Mouse (Mus musculus) adrenal gland, postnatal 10 days (tissue): Measurements from ENCODE around the gene B830017H08Rik. TPM values are rescaled to one million over a fixed set of nuclear protein-coding genes. Genes with fewer than 3 reads are reported as not detected.

Experiments used
- DNase-seq: peaks from one replicate; pipeline ENCODE4 v3.0.0; 2021; ENCODE audit warnings: mixed read lengths
- total RNA-seq, 2 experiments: library from RNA; stranded (reverse); gene quantifications; 2 replicates each; pipeline ENCODE4 v1.2.3; 2021

The B830017H08Rik gene
- total RNA-seq, 2 experiments from 2014 or later: not detected

DNA sequence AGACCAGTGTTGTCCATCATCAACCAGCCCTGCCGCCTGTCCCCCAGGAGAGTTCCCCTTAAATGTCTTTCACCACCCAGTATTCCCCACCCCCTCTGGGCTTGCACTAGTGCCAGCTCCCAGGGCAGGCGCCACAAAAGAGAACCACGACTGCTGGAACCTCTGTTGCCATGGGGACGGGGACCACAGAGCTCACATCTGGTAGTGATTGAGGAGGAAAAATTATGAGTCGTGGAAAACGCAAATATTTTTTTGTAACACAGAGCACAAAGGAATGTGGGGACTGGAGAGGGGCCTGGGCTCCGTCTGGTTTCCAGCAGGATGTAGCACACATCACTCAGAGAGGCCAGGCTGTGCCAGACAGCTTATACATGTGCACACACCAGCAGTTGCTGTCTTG lies 23.2 kb upstream of the B830017H08Rik start:
- DNase-seq: no peak

DNA sequence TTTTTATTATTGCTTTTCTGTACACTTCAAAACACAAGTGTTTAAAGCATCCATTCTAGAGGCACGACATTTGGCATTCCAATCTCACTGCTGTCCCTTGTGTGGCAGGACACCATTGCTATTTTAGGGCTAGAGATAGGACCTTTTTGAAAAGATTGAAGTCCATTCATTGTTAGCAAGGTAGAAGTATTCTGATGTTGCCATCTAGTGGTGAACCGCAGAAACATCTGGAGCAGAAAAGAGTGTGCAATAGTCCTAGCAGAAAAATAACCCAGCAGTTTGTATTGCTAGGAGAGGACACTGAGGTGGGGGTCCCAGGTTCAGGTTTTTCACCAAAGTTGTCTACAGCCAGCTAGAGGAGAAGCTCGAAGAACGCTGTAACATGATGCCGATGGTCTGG lies 20.8 kb upstream of the B830017H08Rik start:
- DNase-seq: peak; percentile 33

DNA sequence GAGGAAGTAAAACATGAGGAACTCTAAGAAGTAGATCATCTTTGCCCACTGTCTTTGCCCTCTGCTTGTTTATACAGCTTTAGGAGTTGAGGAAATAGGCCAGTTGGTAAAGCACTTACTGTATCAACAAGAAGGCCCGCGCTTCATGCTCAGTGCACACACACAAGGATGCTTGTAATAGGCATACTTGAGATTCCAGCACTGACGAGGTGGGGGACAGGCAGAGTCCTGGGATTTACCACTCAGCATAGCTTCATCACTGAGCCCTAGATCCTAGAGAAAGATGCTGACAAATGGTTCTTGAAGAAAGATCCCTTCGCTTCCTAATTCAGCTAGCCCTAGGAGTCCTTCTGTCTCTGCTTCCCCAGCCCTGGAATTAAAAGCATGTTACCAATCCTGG lies 19.7 kb upstream of the B830017H08Rik start:
- DNase-seq: no peak

DNA sequence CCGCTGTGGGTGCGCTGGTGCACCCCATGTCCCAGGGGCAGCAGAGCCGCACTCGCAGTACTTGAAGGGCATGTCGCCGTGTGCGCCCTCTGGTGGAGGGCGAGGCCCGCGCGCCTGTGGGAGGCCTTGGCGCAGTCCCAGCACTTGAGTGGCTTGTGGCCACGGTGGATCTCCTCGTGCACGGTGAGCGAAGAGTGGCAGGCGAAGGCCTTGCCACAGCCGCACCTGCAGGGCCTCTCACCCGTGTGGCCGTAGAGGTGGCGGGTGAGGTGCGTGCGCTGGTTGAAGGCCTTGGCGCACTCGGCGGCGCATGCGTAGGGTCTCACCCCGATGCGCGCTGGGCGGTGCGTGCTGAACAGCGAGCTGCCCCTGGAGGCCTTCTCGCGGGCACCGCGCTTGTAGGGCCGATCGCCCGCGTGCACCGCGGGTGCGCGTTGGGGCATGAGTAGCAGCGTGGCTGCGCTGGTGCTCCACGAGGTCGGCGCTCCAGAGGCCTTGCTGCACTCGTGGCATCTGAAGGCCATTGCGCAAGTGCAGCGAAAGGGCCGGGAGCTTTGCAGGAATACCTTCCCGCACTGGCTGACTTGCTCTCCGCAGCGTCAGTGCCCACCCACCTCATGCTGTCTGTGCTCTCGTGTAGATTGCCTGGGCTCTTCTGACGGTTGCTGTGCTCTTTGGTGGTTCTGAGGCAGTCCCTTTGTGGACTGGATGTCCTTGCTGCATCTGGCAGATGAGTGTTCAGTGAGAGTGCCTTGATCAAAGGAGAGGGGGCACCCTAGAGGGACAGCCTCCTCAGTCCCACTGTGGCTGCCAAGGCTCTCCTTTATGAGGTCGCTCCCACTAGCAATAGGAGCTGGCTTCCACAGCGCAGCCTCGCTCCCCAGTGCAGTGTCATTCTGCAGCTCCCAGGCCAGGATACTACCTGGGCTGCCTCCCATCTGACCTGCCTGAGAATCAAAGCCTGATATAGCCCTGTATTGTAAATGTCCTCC lies 17.2 kb upstream of the B830017H08Rik start:
- peak; percentile 77 for DNase-seq

DNA sequence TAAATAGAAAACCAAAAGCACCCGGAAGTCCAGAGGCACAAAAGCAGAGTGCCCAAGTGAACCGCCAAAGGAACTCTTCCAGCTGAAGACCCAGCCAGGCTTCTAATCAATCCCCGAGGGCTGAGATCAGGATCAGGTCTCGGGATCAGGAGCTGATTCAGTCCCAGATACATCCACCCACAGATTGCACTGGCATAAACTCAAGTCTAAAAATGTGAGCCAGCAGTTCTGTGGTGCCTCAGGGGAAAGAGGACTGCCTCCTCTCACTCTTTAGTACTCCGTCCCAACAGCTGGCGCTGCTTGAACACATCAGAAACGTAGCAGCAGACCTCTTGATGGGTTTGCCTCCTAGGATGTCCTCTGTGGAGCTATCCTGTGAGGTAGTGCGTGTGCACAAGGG lies 16.4 kb upstream of the B830017H08Rik start:
- DNase-seq: no peak

DNA sequence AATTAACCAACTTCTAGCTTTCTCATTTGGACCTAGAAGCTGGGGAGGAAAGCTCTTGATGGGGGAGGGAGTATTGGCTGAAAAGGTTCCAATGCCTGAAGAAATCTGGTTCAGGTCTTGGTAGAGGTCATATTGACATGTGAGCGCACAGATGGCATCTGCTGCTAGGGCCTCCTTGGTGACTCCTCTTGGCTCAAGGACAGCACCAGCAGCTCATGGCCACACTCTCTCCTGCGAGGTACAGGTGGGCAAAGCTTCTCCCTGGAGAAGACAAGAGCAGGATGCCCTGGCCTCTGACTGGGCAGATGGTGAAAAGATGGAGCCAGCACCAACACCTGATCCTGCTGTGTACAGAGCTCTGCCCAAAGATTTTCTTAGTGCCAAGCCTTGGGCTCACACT lies 6.4 kb upstream of the B830017H08Rik start:
- DNase-seq: no peak

DNA sequence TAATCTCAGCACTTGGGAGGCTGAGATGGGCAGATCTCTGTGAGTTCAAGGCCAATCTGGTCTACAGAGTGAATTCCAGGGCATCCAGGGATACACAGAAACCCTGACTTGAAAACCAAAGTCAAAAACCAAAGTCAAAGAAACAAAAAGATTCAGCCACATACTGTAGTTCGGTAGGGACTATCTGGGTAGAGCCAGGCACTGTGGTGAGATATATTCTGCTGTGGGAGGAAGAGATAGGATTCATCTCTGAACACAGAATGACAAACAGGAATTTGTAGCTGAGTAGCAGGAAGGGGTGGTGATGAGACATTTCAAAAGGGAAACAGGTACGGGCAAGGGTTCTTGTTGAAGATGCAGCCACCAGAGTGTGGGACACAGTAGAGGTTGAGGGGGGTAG lies 4.7 kb upstream of the B830017H08Rik start:
- no peak for DNase-seq

DNA sequence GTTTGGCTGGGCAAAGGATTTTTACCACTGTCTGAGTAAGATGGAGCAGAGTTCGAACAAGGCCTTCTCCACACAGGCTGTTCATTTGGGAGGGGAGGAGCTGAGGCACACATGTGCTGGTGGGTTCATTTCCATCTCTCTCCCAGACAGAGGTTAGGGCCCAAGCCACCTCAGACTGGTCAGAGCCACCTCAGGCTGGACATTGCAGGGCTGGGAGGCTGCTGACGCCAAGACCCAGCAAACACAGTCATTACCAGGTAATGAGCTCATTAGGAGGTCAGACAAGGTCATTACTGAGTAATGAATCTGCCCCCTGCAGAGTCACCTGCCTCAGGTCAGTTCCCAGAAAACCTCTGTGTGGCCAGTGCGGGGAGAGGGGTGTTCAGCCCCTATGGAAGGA lies 4.1 kb upstream of the B830017H08Rik start:
- DNase-seq: no peak

DNA sequence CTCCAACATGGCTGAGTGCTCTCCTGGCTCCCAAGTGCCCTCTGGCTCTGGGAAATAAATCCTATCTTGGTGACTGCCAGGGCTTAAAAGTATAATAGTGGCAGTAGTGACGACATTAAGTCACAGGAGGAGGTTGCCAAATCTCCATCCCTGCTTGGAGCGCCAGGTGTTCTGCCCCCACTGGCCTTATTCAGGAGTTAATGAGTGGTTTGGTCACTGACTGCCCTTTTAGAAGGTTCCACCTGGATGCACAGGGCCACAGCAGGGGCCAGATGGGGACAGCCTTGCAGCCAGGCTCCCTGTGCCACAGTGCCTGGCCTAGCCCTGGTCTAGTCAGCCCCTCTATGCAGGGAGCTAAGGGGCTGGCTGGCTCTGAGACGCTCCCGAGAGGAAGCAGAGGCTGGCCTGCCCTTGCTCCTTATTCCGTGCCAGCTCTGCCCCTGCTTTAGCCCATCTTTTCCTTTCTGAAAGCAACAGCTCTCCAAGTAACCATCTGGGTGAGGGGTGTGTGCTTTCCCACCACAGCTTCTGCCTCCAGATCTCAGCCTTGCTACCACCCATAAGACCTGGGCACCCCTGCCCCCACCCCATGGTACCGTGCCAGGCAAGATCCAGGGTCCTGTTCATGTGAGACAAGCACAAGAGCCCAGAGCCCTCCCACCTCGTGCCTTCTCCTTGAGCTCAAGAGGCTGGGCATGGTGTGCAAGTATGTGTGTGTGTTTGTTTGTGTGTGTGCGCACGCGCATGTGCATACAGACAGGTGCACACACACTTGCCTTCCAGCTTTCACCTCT lies 2.3 kb upstream of the B830017H08Rik start:
- DNase-seq: no peak

DNA sequence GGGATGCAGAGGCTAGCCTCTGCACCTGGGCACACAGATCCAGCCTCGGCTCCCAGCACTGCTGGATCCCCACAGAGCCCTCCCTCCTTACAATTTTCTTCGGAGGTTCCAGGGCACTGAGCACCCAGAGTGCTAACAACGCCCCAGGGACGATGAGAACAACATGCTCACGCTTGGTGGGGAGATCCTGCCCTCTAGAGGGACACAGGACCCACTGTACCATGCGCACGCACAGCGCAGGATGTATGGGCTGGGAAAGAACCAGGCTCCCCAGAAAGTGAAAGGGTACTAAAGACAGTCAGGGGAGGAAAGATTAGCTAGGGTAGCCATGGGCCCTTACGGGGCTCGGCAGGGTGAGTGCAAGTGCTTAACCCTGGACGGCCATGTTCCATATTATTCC lies 1.1 kb upstream of the B830017H08Rik start:
- DNase-seq: no peak

DNA sequence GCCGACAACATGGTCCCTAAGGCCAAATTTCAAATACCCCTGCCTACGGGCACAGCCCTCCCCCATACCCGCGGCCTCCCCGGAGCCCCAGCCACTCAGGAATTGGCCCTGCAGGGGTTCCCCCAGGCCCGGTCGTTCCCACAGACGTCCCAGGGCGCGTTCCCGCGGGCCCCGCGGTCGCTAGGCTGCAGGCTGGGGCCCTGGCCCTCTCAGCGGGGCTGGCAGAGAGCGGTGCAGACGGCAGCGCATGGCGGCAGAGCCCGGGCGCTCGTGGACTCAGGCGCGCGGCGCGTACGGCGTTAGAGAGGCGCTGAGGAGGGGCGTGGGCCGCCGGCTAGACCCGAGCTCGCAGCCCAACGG lies 380 bp downstream of the B830017H08Rik start:
- DNase-seq: peak; percentile 30

DNA sequence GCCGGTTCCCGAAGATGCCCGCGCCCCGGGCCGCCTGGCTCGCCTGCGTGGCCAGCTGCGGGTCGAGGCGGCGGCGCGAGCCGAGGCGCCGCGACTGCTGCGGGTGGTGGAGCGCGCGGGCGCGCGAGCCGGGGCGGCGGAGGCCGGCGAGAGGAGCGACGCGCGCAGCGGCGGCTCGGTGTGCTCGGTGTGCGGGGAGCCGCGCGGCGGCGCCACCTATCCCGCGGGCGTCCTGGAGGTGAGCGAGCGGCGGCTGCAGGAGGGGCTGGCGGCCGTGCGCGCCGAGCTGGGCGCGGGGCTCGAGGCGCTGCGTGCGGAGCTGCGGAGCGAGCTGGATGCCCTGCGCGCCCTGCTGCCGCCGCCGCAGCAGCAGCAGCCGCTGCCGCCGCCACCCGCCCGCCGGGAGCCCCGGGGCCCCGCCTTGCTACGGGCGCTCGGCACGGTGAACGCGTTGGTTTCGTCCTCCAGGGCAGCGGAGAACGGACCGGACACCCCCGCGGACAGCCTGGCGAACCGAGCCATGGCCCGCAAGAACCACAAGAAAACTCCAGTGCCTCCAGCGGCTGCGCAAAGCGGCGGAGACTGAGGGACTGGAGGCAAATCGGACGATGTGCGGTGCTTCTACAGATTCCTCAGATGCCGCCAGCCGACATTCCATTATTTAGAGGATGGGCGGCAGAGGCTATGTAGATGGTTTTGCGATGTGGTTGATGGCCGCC lies 919 bp downstream of the B830017H08Rik start:
- peak; percentile 41 for DNase-seq

DNA sequence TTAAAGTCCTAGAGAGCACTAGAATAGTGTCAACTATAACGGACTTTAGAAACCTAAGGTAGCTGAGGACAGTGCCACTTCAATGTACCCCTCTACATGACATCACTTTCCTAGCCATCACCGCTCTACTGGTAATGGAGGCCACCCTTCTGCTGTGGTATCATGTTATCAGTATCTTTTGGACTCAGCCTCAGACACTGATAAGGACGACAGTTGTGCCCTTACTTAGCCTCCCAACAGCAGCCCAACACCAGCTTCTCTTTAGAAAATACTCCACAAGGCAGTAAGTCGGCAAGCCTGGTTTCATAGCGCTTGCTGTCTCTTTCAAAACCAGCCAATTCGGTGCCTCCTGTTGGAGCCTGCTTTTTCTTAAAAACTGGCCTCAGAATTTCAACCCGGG lies 1.6 kb downstream of the B830017H08Rik start:
- no peak for DNase-seq

DNA sequence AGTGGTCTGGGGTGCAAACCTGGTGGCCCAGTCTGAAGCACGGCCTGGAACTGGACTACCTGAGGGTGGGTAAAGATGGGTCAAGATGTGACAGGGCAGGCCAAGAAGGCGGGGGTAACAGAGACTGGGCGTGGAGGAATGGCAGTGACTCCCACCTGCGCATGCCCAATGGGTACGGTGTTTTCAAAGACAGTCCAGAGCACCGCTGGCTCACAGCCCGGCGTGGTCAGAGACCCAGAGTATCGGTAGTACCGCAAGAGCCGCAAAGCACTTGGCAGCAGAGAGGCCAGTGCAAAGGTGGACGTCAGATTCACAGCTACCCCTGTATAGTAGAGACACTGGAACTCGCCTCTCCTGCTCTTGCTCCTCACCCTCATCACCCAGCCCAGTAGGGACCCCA lies 2.6 kb downstream of the B830017H08Rik start:
- DNase-seq: no peak

DNA sequence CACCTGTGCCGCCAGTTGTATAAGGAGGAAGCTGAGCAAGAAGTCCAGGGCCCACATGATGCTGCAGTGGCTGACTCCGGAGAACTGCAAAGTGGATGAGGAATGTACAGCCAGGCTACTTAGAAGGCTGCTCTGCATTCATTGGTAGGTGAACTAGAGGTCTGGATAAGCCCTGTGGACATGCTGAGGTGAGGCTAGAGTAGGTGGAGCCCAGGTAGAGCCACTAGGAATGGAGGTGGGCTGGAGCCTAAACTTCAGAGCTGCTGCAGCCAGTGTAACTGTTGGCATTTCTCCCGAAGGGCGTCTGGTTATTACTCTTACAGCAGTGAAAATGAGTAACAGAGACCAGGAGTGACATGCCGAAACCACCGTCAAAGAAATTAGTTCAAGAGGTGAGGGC lies 5.1 kb downstream of the B830017H08Rik start, which contains the start of gene Car15:
TSS of gene Car15 (minus strand) at position 314 of the 400 bp plus-strand sequence.
- no peak for DNase-seq

DNA sequence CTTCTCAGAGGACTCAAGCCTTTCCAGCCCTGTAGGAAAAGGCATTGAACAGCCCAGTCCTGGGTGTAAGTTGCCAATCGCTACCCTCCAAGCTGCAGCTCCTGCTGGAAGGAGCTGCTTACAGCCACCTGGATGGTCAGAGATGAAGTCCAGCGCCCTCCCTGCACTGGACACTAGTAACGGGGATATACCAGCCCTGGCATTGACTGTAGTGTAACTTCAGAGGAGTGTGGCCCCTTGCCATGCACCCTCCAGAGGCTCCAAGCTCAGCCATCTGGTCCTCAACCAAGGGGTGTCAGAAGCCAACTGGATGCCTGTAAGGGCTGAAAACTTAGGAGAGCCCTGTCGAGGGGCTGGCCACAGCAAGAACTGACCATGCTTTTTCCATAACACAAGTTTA lies 7.1 kb downstream of the B830017H08Rik start:
- DNase-seq: no peak

DNA sequence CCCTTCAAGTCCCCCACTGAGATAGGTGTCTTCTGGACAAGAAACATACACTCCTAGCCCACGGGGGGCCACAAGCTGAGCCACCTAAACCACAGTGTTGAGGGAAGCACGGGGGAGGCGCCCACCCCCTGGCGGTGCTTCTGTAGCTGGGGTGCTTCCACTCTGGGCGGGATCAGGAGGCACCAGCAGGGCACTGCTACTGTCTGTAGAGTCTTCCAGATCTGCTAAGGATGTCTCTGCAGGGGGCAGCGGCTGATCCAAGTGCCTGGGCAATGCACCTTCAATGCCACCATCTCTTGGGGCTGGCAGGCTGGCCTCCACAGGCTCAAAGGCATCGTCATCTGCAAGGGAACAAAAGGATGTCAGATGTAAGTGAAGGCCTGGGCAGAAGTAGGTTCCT lies 9.5 kb downstream of the B830017H08Rik start:
- no peak for DNase-seq

DNA sequence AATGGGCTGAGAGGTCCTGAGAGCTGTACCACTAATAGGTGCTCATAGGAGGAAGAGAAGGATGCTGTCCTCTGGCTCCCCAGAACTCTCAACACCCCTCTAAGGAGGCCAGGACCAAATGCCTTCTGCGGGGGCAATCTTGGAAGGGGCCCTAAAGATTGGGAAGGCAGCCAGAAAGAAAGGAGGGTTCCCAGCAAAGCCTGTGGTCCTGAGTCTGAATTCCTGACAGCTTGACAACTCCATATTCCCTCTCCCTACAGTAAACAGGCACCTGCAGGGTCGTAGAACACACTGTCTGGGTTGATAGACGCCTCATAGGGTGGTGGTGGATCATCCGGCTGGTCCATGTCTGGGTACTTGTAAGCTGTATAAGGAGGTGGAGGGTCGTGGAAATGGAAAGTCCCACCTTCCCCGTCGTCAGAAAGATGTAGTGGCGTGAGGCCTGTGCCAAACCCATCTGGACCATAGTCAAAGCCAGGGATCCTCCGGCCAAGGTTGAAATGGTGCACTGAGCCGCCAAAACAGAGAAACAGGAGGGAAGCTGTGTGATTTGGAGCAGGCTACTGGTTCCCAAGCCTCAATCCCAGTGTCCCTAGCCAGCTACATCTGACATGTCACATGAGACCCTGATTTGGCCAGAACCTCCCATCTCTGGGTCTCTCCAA lies 10.9 kb downstream of the B830017H08Rik start:
- DNase-seq: no peak

DNA sequence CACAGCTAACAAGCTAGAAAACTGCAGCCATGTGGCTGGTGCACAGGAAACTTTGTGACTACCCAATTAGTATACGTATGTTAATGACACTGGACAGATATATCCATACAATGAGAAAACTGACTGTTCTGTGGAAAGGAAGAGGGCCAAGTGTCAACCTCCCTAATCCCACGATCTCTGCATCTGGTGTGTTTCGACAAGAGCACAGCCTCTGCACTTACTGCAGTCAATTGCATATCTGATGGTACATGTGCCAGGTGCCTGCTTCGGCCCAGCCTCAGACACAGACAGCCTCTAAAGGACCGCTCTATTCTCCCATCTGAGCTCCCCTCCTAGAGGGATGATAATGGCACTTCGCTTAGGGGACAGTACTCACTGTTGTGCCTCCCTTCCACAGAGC lies 15.5 kb downstream of the B830017H08Rik start:
- DNase-seq: no peak

DNA sequence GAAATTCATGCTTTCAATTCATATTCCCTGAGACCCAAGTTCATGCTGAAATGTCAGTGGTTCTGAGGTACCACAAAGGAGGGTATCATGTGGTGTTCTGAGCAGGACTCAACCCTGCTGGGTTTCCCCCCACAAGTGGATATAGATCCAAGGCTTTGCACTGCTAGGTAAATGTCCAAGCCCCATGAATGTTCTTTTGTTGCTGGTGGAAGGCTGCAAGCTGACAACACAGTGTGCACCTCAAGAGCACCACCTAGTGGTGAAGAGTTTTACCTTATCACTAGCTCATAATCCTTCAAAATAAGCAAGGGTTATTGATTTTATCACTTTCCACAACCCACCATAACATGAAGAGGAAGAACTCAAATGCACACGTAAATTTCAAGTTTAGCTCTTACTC lies 16.0 kb downstream of the B830017H08Rik start:
- peak; percentile 33 for DNase-seq

DNA sequence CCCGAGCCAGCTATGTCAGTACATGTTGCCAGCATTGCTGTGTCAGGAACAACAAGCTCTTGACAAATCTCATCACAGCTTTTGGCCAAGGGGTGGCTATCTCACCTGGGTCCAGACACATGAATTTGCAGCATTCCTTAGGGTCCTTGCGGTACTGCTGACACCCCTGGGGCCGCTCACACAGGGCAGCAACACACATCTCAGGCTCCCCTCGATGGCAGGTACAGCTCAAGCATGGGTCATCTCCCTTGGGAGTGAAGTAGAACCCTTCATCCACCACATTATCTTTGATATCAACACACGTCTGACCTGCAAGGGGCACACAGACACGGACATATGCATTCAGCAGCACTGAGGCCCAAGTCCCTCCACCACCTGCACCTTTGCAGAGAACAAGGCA lies 16.6 kb downstream of the B830017H08Rik start:
- DNase-seq: no peak

DNA sequence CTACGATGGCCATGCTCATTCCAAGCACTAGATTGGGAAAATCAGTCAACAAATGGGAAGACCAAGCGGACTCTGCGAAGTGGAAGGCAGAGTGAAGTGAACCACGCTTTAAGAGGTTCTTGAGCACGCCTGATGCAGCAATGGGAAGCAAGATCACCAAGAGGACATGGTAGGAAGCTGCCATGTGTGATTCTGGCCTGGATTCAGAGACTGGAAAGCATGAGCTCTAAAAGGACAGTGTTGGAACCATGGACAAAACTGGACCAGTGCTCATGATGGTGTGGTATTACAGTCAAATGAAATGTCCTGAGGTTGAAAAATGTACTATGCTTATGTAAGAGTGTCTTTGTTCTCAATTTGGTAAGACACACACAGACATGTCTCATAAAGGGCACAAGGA lies 18.4 kb downstream of the B830017H08Rik start:
- no peak for DNase-seq
